Mouse (Mus musculus) myocyte (in vitro differentiated cells): ENCODE results near the gene Syk. TPM values are rescaled to one million over a fixed set of nuclear protein-coding genes. Genes with fewer than 3 reads are reported as not detected.
A peak's percentile ranks its signal among the peaks of the same experiment; 100 is the strongest.

Experiments used
- H3K27me3 ChIP-seq: one replicate; pipeline ENCODE4 v1.6.1; 2011; ENCODE audit not compliant: control insufficient read depth, insufficient read depth, insufficient read length
- H3K36me3 ChIP-seq: one replicate; pipeline ENCODE4 v1.6.1; 2011; ENCODE audit not compliant: control insufficient read depth, insufficient read depth
- H3K4me2 ChIP-seq: one replicate; pipeline ENCODE4 v1.6.1; 2011; ENCODE audit warnings: low read depth, control low read depth
- H3K4me3 ChIP-seq: one replicate; pipeline ENCODE4 v1.5.1; 2011; ENCODE audit warnings: mild to moderate bottlenecking, control low read depth, moderate library complexity
- H3K79me2 ChIP-seq: one replicate; pipeline ENCODE4 v1.6.1; 2011; ENCODE audit not compliant: control insufficient read depth, insufficient read depth
- H3ac ChIP-seq: one replicate; pipeline ENCODE4 v1.6.1; 2011; ENCODE audit not compliant: control insufficient read depth, insufficient read length
- CEBPB ChIP-seq: IDR thresholded peaks from 2 replicates; pipeline ENCODE4 v1.6.1; 2011; ENCODE audit warnings: mild to moderate bottlenecking, moderate library complexity; ENCODE audit not compliant: poor library complexity, insufficient read depth, severe bottlenecking
- E2F4 ChIP-seq: IDR thresholded peaks from one replicate; pipeline ENCODE4 v1.6.1; 2011; ENCODE audit warnings: mild to moderate bottlenecking, control low read depth, moderate library complexity; ENCODE audit not compliant: insufficient read depth
- MAX ChIP-seq: IDR thresholded peaks from one replicate; pipeline ENCODE4 v1.6.1; 2011; ENCODE audit warnings: low read depth, mild to moderate bottlenecking, control low read depth
- MYOD1 ChIP-seq, 3 experiments: IDR thresholded peaks; one replicate each; pipeline ENCODE4 v1.6.1; 2011; ENCODE audit warnings: control low read depth in 2 of 3, low read depth in 2 of 3, mild to moderate bottlenecking in 2 of 3, moderate library complexity in 1 of 3; ENCODE audit not compliant: insufficient read length in 2 of 3, control insufficient read depth in 1 of 3
- MYOG ChIP-seq, 3 experiments: IDR thresholded peaks; one replicate each; pipeline ENCODE4 v1.6.1; 2011; ENCODE audit warnings: control low read depth in 2 of 3, low read depth in 2 of 3, mild to moderate bottlenecking in 2 of 3; ENCODE audit not compliant: insufficient read length in 2 of 3, control insufficient read depth in 1 of 3, insufficient read depth in 1 of 3
- POLR2A ChIP-seq: IDR thresholded peaks from one replicate; pipeline ENCODE4 v1.6.1; 2011; ENCODE audit warnings: low read depth, mild to moderate bottlenecking, control low read depth, moderate library complexity; ENCODE audit not compliant: insufficient read length
- POLR2AphosphoS2 ChIP-seq: IDR thresholded peaks from one replicate; pipeline ENCODE4 v1.6.1; 2011; ENCODE audit warnings: low read depth, control low read depth; ENCODE audit not compliant: insufficient read length
- REST ChIP-seq: IDR thresholded peaks from one replicate; pipeline ENCODE4 v1.6.1; 2011; ENCODE audit warnings: mild to moderate bottlenecking, control low read depth, moderate library complexity; ENCODE audit not compliant: insufficient read depth, insufficient read length
- SRF ChIP-seq: IDR thresholded peaks from one replicate; pipeline ENCODE4 v1.6.1; 2011; ENCODE audit warnings: low read depth; ENCODE audit not compliant: control insufficient read depth, insufficient read length
- TCF12 ChIP-seq: IDR thresholded peaks from one replicate; pipeline ENCODE4 v1.6.1; 2011; ENCODE audit warnings: mild to moderate bottlenecking, control low read depth; ENCODE audit not compliant: poor library complexity, insufficient read depth, severe bottlenecking
- TCF3 ChIP-seq: IDR thresholded peaks from one replicate; pipeline ENCODE4 v1.6.1; 2011; ENCODE audit warnings: low read depth, control low read depth; ENCODE audit not compliant: insufficient read length
- USF1 ChIP-seq: IDR thresholded peaks from one replicate; pipeline ENCODE4 v1.6.1; 2011; ENCODE audit warnings: low read depth, mild to moderate bottlenecking, control low read depth, moderate library complexity
- polyA plus RNA-seq: library from polyadenylated mRNA; unstranded; fragments of >200 nt; fragmentation: generic; extraction: Trizol; gene quantifications from one replicate; pipeline ENCODE4 v1.2.1, GENCODE M21; 2012; ENCODE audit warnings: missing spikeins

Gene Syk
- polyA plus RNA-seq, 1 experiment: 0.42 TPM

- Histone ChIP-seq H3K4me3 (no peak overlapping the region), H3K4me2 (no peak overlapping the region), H3K79me2 (no peaks in the 10 kb centered on the region), H3K36me3 (no peaks in the 10 kb centered on the region), H3K27me3 (no peaks in the 10 kb centered on the region), H3ac (no peak overlapping the region)
- no peak for TF ChIP-seq POLR2A
- no peak for TF ChIP-seq MAX
- no peak for TF ChIP-seq TCF3
- no peak for TF ChIP-seq SRF
- TF ChIP-seq USF1: no peak
These were observed 96.9 kb downstream of the Syk start for GRCm38 (mm10) chr13:52679906-52680305.

GRCm38 (mm10) chr13:52682107-52682506 lies 99.1 kb downstream of the Syk start:
- no peaks in the 10 kb centered on the region for H3K36me3 ChIP-seq
- TF ChIP-seq MAX (no peak), MYOG (IDR thresholded peaks at IDR 0.05; ENCODE audit: control insufficient read depth in 1 of 3, insufficient read depth in 1 of 3, insufficient read length in 2 of 3, low read depth in 2 of 3) (no peak), CEBPB (no peak), TCF12 (no peak), TCF3 (no peak), E2F4 (no peak), POLR2A (no peak), SRF (no peak)
- H3ac ChIP-seq: no peak overlapping the region
- no peak overlapping the region for H3K4me3 ChIP-seq
- H3K27me3 ChIP-seq: no peaks in the 10 kb centered on the region
- H3K79me2 ChIP-seq: no peaks in the 10 kb centered on the region
- H3K4me2 ChIP-seq: no peak overlapping the region

GRCm38 (mm10) chr13:52690425-52690824 lies 107.5 kb downstream of the Syk start:
- Histone ChIP-seq H3K27me3 (no peaks in the 10 kb centered on the region), H3K4me3 (no peak overlapping the region), H3K36me3 (no peaks in the 10 kb centered on the region), H3K79me2 (no peaks in the 10 kb centered on the region), H3K4me2 (no peak overlapping the region), H3ac (no peak overlapping the region)
- no peak for TF ChIP-seq CEBPB
- TF ChIP-seq REST: no peak
- TF ChIP-seq MYOD1 (IDR thresholded peaks at IDR 0.05; ENCODE audit: control insufficient read depth in 1 of 3, insufficient read length in 2 of 3, low read depth in 2 of 3): peak in 1 of 3 experiments; percentile 52
- TF ChIP-seq TCF3: no peak
- no peak for TF ChIP-seq POLR2A
- no peak for TF ChIP-seq MAX
- TF ChIP-seq E2F4: no peak
- TF ChIP-seq TCF12: no peak
- peak in 2 of 3 experiments; percentile 14 to 73 for TF ChIP-seq MYOG (IDR thresholded peaks at IDR 0.05; ENCODE audit: control insufficient read depth in 1 of 3, insufficient read depth in 1 of 3, insufficient read length in 2 of 3, low read depth in 2 of 3)
- no peak for TF ChIP-seq POLR2AphosphoS2
- TF ChIP-seq SRF: no peak
- TF ChIP-seq USF1: no peak

GRCm38 (mm10) chr13:52692311-52692710 lies 109.3 kb downstream of the Syk start:
- Histone ChIP-seq H3K4me2 (no peak overlapping the region), H3K36me3 (no peaks in the 10 kb centered on the region), H3ac (no peak overlapping the region), H3K4me3 (no peak overlapping the region), H3K27me3 (no peaks in the 10 kb centered on the region), H3K79me2 (no peaks in the 10 kb centered on the region)
- TF ChIP-seq POLR2AphosphoS2 (no peak), E2F4 (no peak), TCF3 (no peak), MYOD1 (IDR thresholded peaks at IDR 0.05; ENCODE audit: control insufficient read depth in 1 of 3, insufficient read length in 2 of 3, low read depth in 2 of 3) (no peak)

- Histone ChIP-seq H3K36me3 (no peaks in the 10 kb centered on the region), H3ac (no peak overlapping the region), H3K27me3 (no peaks in the 10 kb centered on the region), H3K79me2 (no peaks in the 10 kb centered on the region), H3K4me3 (no peak overlapping the region), H3K4me2 (no peak overlapping the region)
- TF ChIP-seq USF1: no peak
These were observed 111.9 kb downstream of the Syk start for GRCm38 (mm10) chr13:52694857-52695256.

Other genes starting within 250 kb of the Syk start
- gene Diras2, start 51.9 kb upstream of the Syk start, polyA plus RNA-seq: 0.30 TPM